Mouse (Mus musculus): ENCODE measurements around the gene Gm49601. TPM values are rescaled to one million over a fixed set of nuclear protein-coding genes. Genes with fewer than 3 reads are reported as not detected.

The Gm49601 gene
- polyA plus RNA-seq, 1 experiment from 2014 or later: 2.1 TPM

- no peak overlapping the region for H3K9ac ChIP-seq (replicated peaks; ENCODE audit: low read length)
- 43% methylated on average over 3 of the region's 3 CpGs for WGBS
- peaks cover 11% of the 10 kb centered on the region for H3K4me1 ChIP-seq (ENCODE audit: insufficient read depth, low read length)
- no peak overlapping the region for H3K27ac ChIP-seq (ENCODE audit: low read length)
- H3K4me2 ChIP-seq (replicated peaks; ENCODE audit: low read depth, low read length): no peak overlapping the region
- H3K36me3 ChIP-seq (ENCODE audit: insufficient read depth, low read length): no peaks in the 10 kb centered on the region
- no peak for ATAC-seq (ENCODE audit: low FRiP score, low TSS enrichment)
- peaks cover 36% of the 10 kb centered on the region for H3K27me3 ChIP-seq (ENCODE audit: insufficient read depth, low read length)
- H3K4me3 ChIP-seq (ENCODE audit: low read length): no peak overlapping the region
- no peaks in the 10 kb centered on the region for H3K9me3 ChIP-seq (ENCODE audit: low read length)
Observed at GRCm38 (mm10) chr16:18577071-18577470, 49.2 kb downstream of the Gm49601 start.

DNA sequence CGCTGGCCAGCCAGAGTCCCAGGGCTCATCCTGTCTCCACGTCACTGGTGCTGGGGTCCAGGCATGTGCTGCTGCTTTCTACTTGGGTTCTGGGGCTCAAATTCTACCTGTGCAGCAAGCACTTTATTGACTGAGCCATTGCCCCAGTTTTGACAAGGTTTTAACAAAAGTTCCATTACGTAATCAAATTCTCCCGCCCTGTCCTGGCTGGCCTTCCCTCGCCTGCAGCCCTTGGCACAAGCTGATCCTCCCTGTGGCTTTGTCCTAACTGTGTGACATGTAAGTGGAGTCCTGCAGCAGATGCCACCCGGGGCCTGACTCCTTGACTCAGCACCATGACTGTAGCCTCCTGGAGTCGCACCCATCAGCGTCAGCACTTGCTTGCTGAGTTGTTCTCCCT is 52.0 kb downstream of the Gm49601 start:
- Histone ChIP-seq H3K27me3 (ENCODE audit: insufficient read depth, low read length) (peaks cover 8% of the 10 kb centered on the region), H3K4me2 (replicated peaks; ENCODE audit: low read depth, low read length) (no peak overlapping the region), H3K4me3 (ENCODE audit: low read length) (no peak overlapping the region), H3K36me3 (ENCODE audit: insufficient read depth, low read length) (no peaks in the 10 kb centered on the region), H3K9me3 (ENCODE audit: low read length) (no peaks in the 10 kb centered on the region), H3K27ac (ENCODE audit: low read length) (no peak overlapping the region), H3K4me1 (ENCODE audit: insufficient read depth, low read length) (no peaks in the 10 kb centered on the region), H3K9ac (replicated peaks; ENCODE audit: low read length) (no peak overlapping the region)
- ATAC-seq (ENCODE audit: low FRiP score, low TSS enrichment): no peak
- WGBS: 81% methylated on average over 8 of the region's 8 CpGs

Other genes with a start within 250 kb of the Gm49601 start
- gene Txnrd2, start 200.0 kb downstream of the Gm49601 start, polyA plus RNA-seq (2015; fragmentation: Nextera tagmentation; extraction: Ambion mirVana): 33.7 and 35.2 TPM in 2 replicates
- gene Comt, start 199.6 kb downstream of the Gm49601 start, polyA plus RNA-seq (2015; fragmentation: Nextera tagmentation; extraction: Ambion mirVana): 119 and 127 TPM in 2 replicates
- 19.1 and 19.7 TPM in 2 replicates for gene Gnb1l, start 127.7 kb downstream of the Gm49601 start, polyA plus RNA-seq (2015; fragmentation: Nextera tagmentation; extraction: Ambion mirVana)
- 3.3 and 4.3 TPM in 2 replicates for gene Rtl10, start 127.5 kb downstream of the Gm49601 start, polyA plus RNA-seq (2015; fragmentation: Nextera tagmentation; extraction: Ambion mirVana)
- 0.26 and 0.32 TPM in 2 replicates for gene Tbx1, start 35.8 kb downstream of the Gm49601 start, polyA plus RNA-seq (2015; fragmentation: Nextera tagmentation; extraction: Ambion mirVana)
- 0.96 and 1.3 TPM in 2 replicates for gene Gp1bb, start 4.0 kb downstream of the Gm49601 start, polyA plus RNA-seq (2015; fragmentation: Nextera tagmentation; extraction: Ambion mirVana)
- 17.9 and 21.4 TPM in 2 replicates for gene Sept5, start 3.5 kb upstream of the Gm49601 start, polyA plus RNA-seq (2015; fragmentation: Nextera tagmentation; extraction: Ambion mirVana)
- gene Cldn5, start 150.4 kb upstream of the Gm49601 start, polyA plus RNA-seq (2015; fragmentation: Nextera tagmentation; extraction: Ambion mirVana): 113 and 128 TPM in 2 replicates
- 83.0 and 89.8 TPM in 2 replicates for gene Ufd1, start 185.4 kb upstream of the Gm49601 start, polyA plus RNA-seq (2015; fragmentation: Nextera tagmentation; extraction: Ambion mirVana)
- gene Cdc45, start 185.6 kb upstream of the Gm49601 start, polyA plus RNA-seq (2015; fragmentation: Nextera tagmentation; extraction: Ambion mirVana): 52.1 and 53.1 TPM in 2 replicates
- gene 2510002D24Rik, start 210.2 kb upstream of the Gm49601 start, polyA plus RNA-seq (2015; fragmentation: Nextera tagmentation; extraction: Ambion mirVana): 50.5 and 51.9 TPM in 2 replicates
- not detected in 2 replicates for gene Gm28539, start 210.2 kb upstream of the Gm49601 start, polyA plus RNA-seq (2015; fragmentation: Nextera tagmentation; extraction: Ambion mirVana)